Mouse (Mus musculus) megakaryocyte-erythroid progenitor cell, adult 5-6 weeks (primary cell): ENCODE measurements around the gene Olfr1417. TPM values are rescaled to one million over a fixed set of nuclear protein-coding genes. Genes with fewer than 3 reads are reported as not detected.

ENCODE experiments used
- total RNA-seq, 2 experiments: library from RNA; stranded (forward) in 1 of 2; stranded (reverse) in 1 of 2; fragments of 200-1000, 215-1000 nt in 1 of 2; fragments of >200 nt in 1 of 2; fragmentation: Nextera tagmentation in 1 of 2; gene quantifications; 2 replicates each; pipeline ENCODE4 v1.2.3; 2014 to 2017

Gene Olfr1417
- total RNA-seq, 2 experiments from 2014 or later = 0.28 TPM; not detected in 1

Other genes starting within 250 kb of the Olfr1417 start
- not detected in 2 replicates for gene Ms4a6d, start 234.4 kb downstream of the Olfr1417 start, total RNA-seq (2014; fragmentation: Nextera tagmentation)
- gene Ms4a6d, start 234.4 kb downstream of the Olfr1417 start, total RNA-seq (2017) = not detected in 2 replicates
- gene Ms4a2, start 215.5 kb downstream of the Olfr1417 start, total RNA-seq (2014; fragmentation: Nextera tagmentation) = 0.96 and 1.6 TPM in 2 replicates
- 2.8 and 5.3 TPM in 2 replicates for gene Ms4a2, start 215.5 kb downstream of the Olfr1417 start, total RNA-seq (2017)
- gene Ms4a3, start 198.4 kb downstream of the Olfr1417 start, total RNA-seq (2014; fragmentation: Nextera tagmentation) = 5.3 TPM in 1 of 2 replicates, not detected in the other
- gene Ms4a3, start 198.4 kb downstream of the Olfr1417 start, total RNA-seq (2017) = 0.14 and 3.0 TPM in 2 replicates
- not detected in 2 replicates for gene Oosp2, start 178.7 kb downstream of the Olfr1417 start, total RNA-seq (2014; fragmentation: Nextera tagmentation)
- gene Oosp2, start 178.7 kb downstream of the Olfr1417 start, total RNA-seq (2017) = not detected in 2 replicates
- gene Oosp1, start 148.1 kb downstream of the Olfr1417 start, total RNA-seq (2014; fragmentation: Nextera tagmentation) = not detected in 2 replicates
- gene Oosp1, start 148.1 kb downstream of the Olfr1417 start, total RNA-seq (2017) = 3.4 TPM in 1 of 2 replicates, not detected in the other
- not detected in 2 replicates for gene Oosp3, start 142.2 kb downstream of the Olfr1417 start, total RNA-seq (2014; fragmentation: Nextera tagmentation)
- gene Oosp3, start 142.2 kb downstream of the Olfr1417 start, total RNA-seq (2017) = not detected in 2 replicates
- not detected in 2 replicates for gene Gif, start 91.7 kb downstream of the Olfr1417 start, total RNA-seq (2014; fragmentation: Nextera tagmentation)
- gene Gif, start 91.7 kb downstream of the Olfr1417 start, total RNA-seq (2017) = not detected in 2 replicates
- 73.6 and 85.5 TPM in 2 replicates for gene Mrpl16, start 68.8 kb downstream of the Olfr1417 start, total RNA-seq (2014; fragmentation: Nextera tagmentation)
- gene Mrpl16, start 68.8 kb downstream of the Olfr1417 start, total RNA-seq (2017) = 112 and 131 TPM in 2 replicates
- 5.6 and 8.0 TPM in 2 replicates for gene Stx3, start 19.8 kb downstream of the Olfr1417 start, total RNA-seq (2014; fragmentation: Nextera tagmentation)
- 6.2 and 16.5 TPM in 2 replicates for gene Stx3, start 19.8 kb downstream of the Olfr1417 start, total RNA-seq (2017)
- gene Olfr1418, start 21.8 kb upstream of the Olfr1417 start, total RNA-seq (2014; fragmentation: Nextera tagmentation) = not detected in 2 replicates
- not detected in 2 replicates for gene Olfr1418, start 21.8 kb upstream of the Olfr1417 start, total RNA-seq (2017)
- gene Olfr1419, start 35.9 kb upstream of the Olfr1417 start, total RNA-seq (2014; fragmentation: Nextera tagmentation) = not detected in 2 replicates
- gene Olfr1419, start 35.9 kb upstream of the Olfr1417 start, total RNA-seq (2017) = not detected in 2 replicates
- gene Olfr1420, start 47.3 kb upstream of the Olfr1417 start, total RNA-seq (2014; fragmentation: Nextera tagmentation) = not detected in 2 replicates
- gene Olfr1420, start 47.3 kb upstream of the Olfr1417 start, total RNA-seq (2017) = not detected in 2 replicates
- gene Patl1, start 73.2 kb upstream of the Olfr1417 start, total RNA-seq (2014; fragmentation: Nextera tagmentation) = 21.1 and 28.6 TPM in 2 replicates
- 10.4 and 11.0 TPM in 2 replicates for gene Patl1, start 73.2 kb upstream of the Olfr1417 start, total RNA-seq (2017)
- gene Osbp, start 126.7 kb upstream of the Olfr1417 start, total RNA-seq (2014; fragmentation: Nextera tagmentation) = 39.5 and 39.9 TPM in 2 replicates
- gene Osbp, start 126.7 kb upstream of the Olfr1417 start, total RNA-seq (2017) = 28.8 and 29.0 TPM in 2 replicates
- not detected in 2 replicates for gene Olfr1423, start 202.1 kb upstream of the Olfr1417 start, total RNA-seq (2014; fragmentation: Nextera tagmentation)
- not detected in 2 replicates for gene Olfr1423, start 202.1 kb upstream of the Olfr1417 start, total RNA-seq (2017)
- not detected in 2 replicates for gene Olfr1424, start 223.5 kb upstream of the Olfr1417 start, total RNA-seq (2014; fragmentation: Nextera tagmentation)
- not detected in 2 replicates for gene Olfr1424, start 223.5 kb upstream of the Olfr1417 start, total RNA-seq (2017)
- gene Olfr1425, start 238.5 kb upstream of the Olfr1417 start, total RNA-seq (2014; fragmentation: Nextera tagmentation) = not detected in 2 replicates
- not detected in 2 replicates for gene Olfr1425, start 238.5 kb upstream of the Olfr1417 start, total RNA-seq (2017)